In the genomic region with DNA sequence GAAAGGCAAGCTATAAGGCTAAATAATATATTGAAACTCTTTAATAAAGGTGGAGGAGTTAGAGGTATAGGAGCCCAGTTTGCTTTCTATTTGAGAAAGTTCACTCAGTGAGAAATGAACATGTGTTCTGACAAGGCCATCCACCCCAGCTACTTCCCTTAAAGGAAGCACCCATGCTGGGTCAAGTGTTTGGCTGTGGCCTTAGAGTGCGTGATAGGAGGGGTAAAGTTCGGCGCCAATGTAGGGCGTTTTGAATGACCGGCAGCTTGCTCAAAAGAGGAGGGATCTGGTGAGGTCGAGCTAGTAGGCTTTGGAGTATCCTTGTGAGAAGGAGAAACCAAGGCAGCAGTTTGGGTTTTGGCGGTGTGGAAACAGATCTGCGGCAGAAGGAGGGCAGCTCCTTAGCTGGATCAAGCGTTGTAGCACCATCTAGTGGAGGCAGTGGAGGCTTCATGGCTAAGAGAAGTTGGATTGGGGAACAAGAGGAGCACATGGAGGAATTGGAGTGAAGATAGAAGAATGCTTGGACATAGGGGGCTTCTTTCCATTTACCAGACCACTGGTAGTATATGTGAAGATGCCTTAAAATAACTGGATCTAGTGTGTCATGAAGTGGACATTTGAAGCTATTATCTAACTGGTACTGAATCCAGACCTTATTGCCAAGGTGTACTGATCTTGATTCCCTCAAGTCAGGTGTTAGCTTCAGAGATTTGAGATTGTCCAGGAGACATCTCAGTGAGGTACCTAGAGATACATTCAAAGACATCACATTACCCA, we compare ENCODE assay signal across 7 mouse cellular contexts.
DNase-seq lines count a peak whose midpoint lies in the region.

No protein-coding gene starts in this region.

- no peaks in the 10 kb centered on the region for H3K4me1 ChIP-seq in embryonic facial prominence, embryonic 10.5 days
- no peaks in the 10 kb centered on the region for H3K4me1 ChIP-seq in midbrain, embryonic 10.5 days

- intact Hi-C loops in left cerebral cortex, postnatal 36 days (cut with DNase I), result loop anchor here (1.0 to 5.0 kb wide), 2 partner anchors 42 to 87 kb away; no protein-coding TSS in a partner anchor

- H3K27ac ChIP-seq in embryonic facial prominence, embryonic 10.5 days (replicated peaks), result no peak overlapping the region
- H3K27ac ChIP-seq in midbrain, embryonic 10.5 days (replicated peaks), result no peak overlapping the region

- 17% methylated on average over 9 of the region's 9 CpGs for WGBS in embryonic facial prominence, embryonic 10.5 days
- WGBS in midbrain, embryonic 10.5 days, result 21% methylated on average over 9 of the region's 9 CpGs

- H3K27me3 ChIP-seq in embryonic facial prominence, embryonic 10.5 days (replicated peaks; ENCODE audit: low read depth, poor library complexity, severe bottlenecking), result no peaks in the 10 kb centered on the region
- no peaks in the 10 kb centered on the region for H3K27me3 ChIP-seq in midbrain, embryonic 10.5 days (ENCODE audit: low read depth, poor library complexity, severe bottlenecking)

- H3K9me3 ChIP-seq in embryonic facial prominence, embryonic 10.5 days, result no peaks in the 10 kb centered on the region
- no peaks in the 10 kb centered on the region for H3K9me3 ChIP-seq in midbrain, embryonic 10.5 days (replicated peaks)

- peak overlapping the region; percentile 32; the same call in 1 of the 2 replicates for H3K4me3 ChIP-seq in embryonic facial prominence, embryonic 10.5 days
- H3K4me3 ChIP-seq in midbrain, embryonic 10.5 days, result 0 out of 2 replicates have a peak overlapping the region, but pooled peaks have one; percentile 23

- peak; percentile 75 for DNase-seq in adrenal gland, postnatal 14 days
- DNase-seq in embryonic facial prominence, embryonic 10.5 days (ENCODE audit: low spot score), result peak; percentile 62
- DNase-seq in heart, adult 18-20 months, result peak; percentile 72 to 79
- DNase-seq in kidney, adult 11 months, result peak; percentile 14
- peak; percentile 71 to 72 for DNase-seq in left cerebral cortex, postnatal 36 days (ENCODE audit: low spot score in 2 of 2)
- peak; percentile 60 for DNase-seq in midbrain, embryonic 10.5 days (ENCODE audit: low spot score)
- DNase-seq in right cerebral cortex, postnatal 4 days, result peak; percentile 60

- no peaks in the 10 kb centered on the region for H3K36me3 ChIP-seq in embryonic facial prominence, embryonic 10.5 days (replicated peaks)
- H3K36me3 ChIP-seq in midbrain, embryonic 10.5 days, result no peaks in the 10 kb centered on the region

Comparison
In these comparisons a context has a peak if more than half of its experiments do, and no peak if none do; other contexts are left out.
1. DNase-seq: peak in every context shown above with its lines; median percentile 76 in heart, adult 18-20 months; 75 in adrenal gland, postnatal 14 days; 72 in left cerebral cortex, postnatal 36 days; 62 in embryonic facial prominence, embryonic 10.5 days; 60 in midbrain, embryonic 10.5 days; 60 in right cerebral cortex, postnatal 4 days; 14 in kidney, adult 11 months.